8 mouse cellular contexts compared by ENCODE assay signal in the genomic region with DNA sequence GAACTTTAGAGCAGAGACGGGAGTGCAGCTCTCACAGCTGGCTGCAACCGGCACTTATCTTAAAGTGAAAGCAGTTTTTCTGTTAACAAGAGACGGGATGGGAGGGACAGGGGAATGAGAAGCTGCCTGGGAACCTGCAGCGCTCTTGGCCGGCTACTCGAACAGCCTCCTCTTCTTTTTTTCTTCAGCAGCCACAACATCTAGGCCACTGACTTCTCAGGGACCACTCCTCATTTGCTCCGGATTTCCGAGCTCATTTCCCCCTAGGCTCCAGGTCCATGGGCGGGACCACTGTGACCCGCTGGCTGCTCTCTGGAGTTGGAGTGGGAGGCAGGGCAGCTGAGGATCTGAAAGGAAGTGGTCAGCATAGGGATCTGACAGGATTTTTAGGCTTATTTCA.
DNase-seq lines count a peak whose midpoint lies in the region; ATAC-seq and TF ChIP-seq lines count a peak whose summit lies in the region.
"Not testable (repeated sequence)": the region's sequence is repeated elsewhere in the genome, so short reads cannot be mapped to it uniquely, and the experiment has no call there.

No protein-coding gene starts in this region.

- WGBS in embryonic facial prominence, embryonic 13.5 days: 23% methylated on average over 8 of the region's 10 CpGs
- 8% methylated on average over 6 of the region's 10 CpGs for WGBS in heart, embryonic 13.5 days
- WGBS in intestine, embryonic 15.5 days: 33% methylated on average over 7 of the region's 10 CpGs
- WGBS in kidney, embryonic 15.5 days: 10% methylated on average over 7 of the region's 10 CpGs
- 11% methylated on average over 7 of the region's 10 CpGs for WGBS in lung, adult 2 months

- not testable (repeated sequence) for H3K9ac ChIP-seq in embryonic facial prominence, embryonic 13.5 days; heart, embryonic 13.5 days; intestine, embryonic 15.5 days; kidney, embryonic 15.5 days

- not testable (repeated sequence) for TF ChIP-seq POLR2A in lung, adult 2 months (IDR thresholded peaks at IDR 0.05; ENCODE audit: borderline replicate concordance, extremely low read depth, low read depth, low read length)

- H3K9me3 ChIP-seq in embryonic facial prominence, embryonic 13.5 days; heart, embryonic 13.5 days; intestine, embryonic 15.5 days; kidney, embryonic 15.5 days (replicated peaks): not testable (repeated sequence)

- intact Hi-C loops in heart, postnatal 25 days (cut with DNase I): not testable (repeated sequence)

- H3K27ac ChIP-seq in embryonic facial prominence, embryonic 13.5 days; heart, embryonic 13.5 days (replicated peaks); intestine, embryonic 15.5 days; kidney, embryonic 15.5 days: not testable (repeated sequence)

- not testable (repeated sequence) for H3K36me3 ChIP-seq in embryonic facial prominence, embryonic 13.5 days; heart, embryonic 13.5 days; intestine, embryonic 15.5 days; kidney, embryonic 15.5 days

- H3K4me1 ChIP-seq in embryonic facial prominence, embryonic 13.5 days; heart, embryonic 13.5 days; intestine, embryonic 15.5 days (replicated peaks); kidney, embryonic 15.5 days; lung, adult 2 months (ENCODE audit: control insufficient read depth, insufficient read depth, low read length): not testable (repeated sequence)

- TF ChIP-seq CTCF in lung, adult 2 months (IDR thresholded peaks at IDR 0.05; ENCODE audit: insufficient read depth, low read length): not testable (repeated sequence)

- peak overlapping the region; percentile 35 for H3K4me2 ChIP-seq in embryonic facial prominence, embryonic 13.5 days
- peak overlapping the region; percentile 48 for H3K4me2 ChIP-seq in heart, embryonic 13.5 days
- 0 out of 2 replicates have a peak overlapping the region, but pooled peaks have one; percentile 22 for H3K4me2 ChIP-seq in intestine, embryonic 15.5 days (replicated peaks)
- 0 out of 2 replicates have a peak overlapping the region, but pooled peaks have one; percentile 27 for H3K4me2 ChIP-seq in kidney, embryonic 15.5 days

- not testable (repeated sequence) for ATAC-seq in embryonic facial prominence, embryonic 13.5 days (ENCODE audit: insufficient number of reproducible peaks, insufficient read depth, low FRiP score, low TSS enrichment, low read depth); heart, embryonic 13.5 days (ENCODE audit: extremely low read depth, insufficient number of reproducible peaks, low FRiP score, low TSS enrichment); intestine, embryonic 15.5 days; kidney, embryonic 15.5 days (replicated peaks; ENCODE audit: low FRiP score)

- H3K4me3 ChIP-seq in embryonic facial prominence, embryonic 13.5 days; intestine, embryonic 15.5 days (replicated peaks); lung, adult 2 months (replicated peaks; ENCODE audit: extremely low read depth, low read depth, low read length): not testable (repeated sequence)
- peak overlapping the region; percentile 28 for H3K4me3 ChIP-seq in heart, embryonic 13.5 days
- 0 out of 2 replicates have a peak overlapping the region, but pooled peaks have one; percentile 22 for H3K4me3 ChIP-seq in kidney, embryonic 15.5 days (replicated peaks)

- H3K27me3 ChIP-seq in embryonic facial prominence, embryonic 13.5 days; heart, embryonic 13.5 days (replicated peaks); intestine, embryonic 15.5 days (replicated peaks); kidney, embryonic 15.5 days: not testable (repeated sequence)

- peak; percentile 7 for DNase-seq in heart, adult 8-10 months (ENCODE audit: low spot score)
- DNase-seq in heart, postnatal 25 days (ENCODE audit: low spot score): peak; percentile 3
- peak; percentile 16 for DNase-seq in lung, adult 2 months
- peak; percentile 26 for DNase-seq in ovary, postnatal 36 days (ENCODE audit: low spot score)
